Mouse (Mus musculus) hindbrain, embryonic 11.5 days (tissue): ENCODE measurements around the gene Dgkk. TPM values are rescaled to one million over a fixed set of nuclear protein-coding genes. Genes with fewer than 3 reads are reported as not detected.
A peak's percentile ranks its signal among the peaks of the same experiment; 100 is the strongest.
"Not testable (repeated sequence)": the region's sequence is repeated elsewhere in the genome, so short reads cannot be mapped to it uniquely, and the experiment has no call there.

Experiments
- ATAC-seq: fragments of 200-750 bp; cut with Nextera tagmentation; 2 replicates; pipeline ENCODE4 v1.8.0; 2017; ENCODE audit warnings: mild to moderate bottlenecking, moderate TSS enrichment, moderate library complexity; ENCODE audit not compliant: low FRiP score
- DNase-seq: peaks from one replicate; pipeline ENCODE4 v3.0.0-alpha.2; 2015; ENCODE audit warnings: low spot score
- H3K27ac ChIP-seq: fragments of 300-500 bp; sonication (generic); 2 replicates; pipeline ENCODE4 v1.5.1; 2014; ENCODE audit warnings: mild to moderate bottlenecking, low read depth, low read length
- H3K27me3 ChIP-seq: fragments of 300-500 bp; sonication (generic); 2 replicates; pipeline ENCODE4 v1.6.1; 2014; ENCODE audit warnings: mild to moderate bottlenecking, low read length, moderate library complexity, mixed read lengths; ENCODE audit not compliant: control insufficient read depth, insufficient read depth
- H3K36me3 ChIP-seq: fragments of 300-500 bp; sonication (generic); 2 replicates; pipeline ENCODE4 v1.6.1; 2014; ENCODE audit warnings: mild to moderate bottlenecking, low read length, moderate library complexity, mixed read lengths; ENCODE audit not compliant: control insufficient read depth, insufficient read depth
- H3K4me1 ChIP-seq: fragments of 300-500 bp; sonication (generic); replicated peaks from 2 replicates; pipeline ENCODE4 v1.6.1; 2014; ENCODE audit warnings: low read length, mixed read lengths; ENCODE audit not compliant: control insufficient read depth, insufficient read depth
- H3K4me2 ChIP-seq: fragments of 300-500 bp; sonication (generic); replicated peaks from 2 replicates; pipeline ENCODE4 v1.6.1; 2014; ENCODE audit warnings: mild to moderate bottlenecking, low read depth, low read length
- H3K4me3 ChIP-seq: fragments of 300-500 bp; sonication (generic); 2 replicates; pipeline ENCODE4 v1.5.1; 2014; ENCODE audit warnings: low read depth, low read length
- H3K9ac ChIP-seq: fragments of 300-500 bp; sonication (generic); 2 replicates; pipeline ENCODE4 v1.6.1; 2014; ENCODE audit warnings: low read depth, low read length
- H3K9me3 ChIP-seq: fragments of 300-500 bp; sonication (generic); 2 replicates; pipeline ENCODE4 v1.6.1; 2016; ENCODE audit warnings: low read length; ENCODE audit not compliant: control insufficient read depth
- WGBS: fragments of 180-500 bp; shearing (Covaris S2); extraction: QIAGEN DNeasy Blood & Tissue Kit; methylation state at CpG from one replicate; pipeline ENCODE4 v1.1.7; 2014; 5-methylcytosine and 5-hydroxymethylcytosine counted together
- polyA plus RNA-seq: library from polyadenylated mRNA; unstranded; fragments of >200 nt; fragmentation: Nextera tagmentation; extraction: Ambion mirVana; gene quantifications from 2 replicates; pipeline ENCODE4 v1.2.1, GENCODE M21; 2014

Gene Dgkk
- 0.22 and 0.37 TPM in 2 replicates for polyA plus RNA-seq

DNA sequence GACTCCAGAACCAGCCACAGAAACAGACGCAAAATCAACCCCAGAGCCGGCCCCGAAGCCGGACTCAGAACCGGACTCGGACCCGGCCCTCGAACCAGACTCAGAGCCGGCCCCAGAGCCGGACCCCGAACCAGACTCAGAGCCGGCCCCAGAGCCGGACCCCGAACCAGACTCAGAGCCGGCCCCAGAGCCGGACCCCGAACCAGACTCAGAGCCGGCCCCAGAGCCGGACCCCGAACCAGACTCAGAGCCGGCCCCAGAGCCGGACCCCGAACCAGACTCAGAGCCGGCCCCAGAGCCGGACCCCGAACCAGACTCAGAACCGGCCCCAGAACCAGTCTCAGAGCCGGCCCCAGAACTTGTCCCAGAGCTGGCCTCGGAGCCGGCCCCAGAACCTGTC lies at the start of gene Dgkk:
TSS of gene Dgkk (plus strand) at position 301 of the 400 bp plus-strand sequence.
- H3K27ac ChIP-seq, DNase-seq, H3K9me3 ChIP-seq, ATAC-seq, H3K9ac ChIP-seq, H3K27me3 ChIP-seq, H3K4me1 ChIP-seq, H3K36me3 ChIP-seq: not testable (repeated sequence)
- H3K4me3 ChIP-seq: peak within 1 kb of the TSS; percentile 30
- peak within 1 kb of the TSS; percentile 48 for H3K4me2 ChIP-seq
- whole genome bisulfite sequencing: 31% methylated on average over 6 of the region's 30 CpGs

DNA sequence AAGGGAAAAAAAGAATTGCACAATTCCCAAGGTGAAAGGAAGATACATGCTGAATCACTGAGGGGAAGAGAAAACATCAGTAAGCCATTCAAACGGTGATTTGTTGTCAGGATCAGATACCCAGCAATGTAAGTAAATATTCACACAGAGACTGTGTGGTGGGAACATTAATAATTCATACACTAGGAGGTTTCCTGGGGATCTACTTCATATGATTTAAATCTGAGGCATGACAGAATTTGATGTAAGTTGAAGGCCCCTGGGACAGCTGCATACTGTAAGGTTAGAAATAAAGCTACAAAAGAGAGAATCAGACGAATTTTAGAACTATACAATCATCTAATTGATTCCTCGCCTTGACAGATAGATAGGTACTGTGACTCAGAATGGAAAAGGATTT lies 45.1 kb upstream of the Dgkk start:
- no peak overlapping the region for H3K27ac ChIP-seq
- no peaks in the 10 kb centered on the region for H3K36me3 ChIP-seq
- no peaks in the 10 kb centered on the region for H3K9me3 ChIP-seq
- 64% methylated on average over 3 of the region's 3 CpGs for WGBS
- DNase-seq (peak; percentile 1), ATAC-seq (no peak)
- no peak overlapping the region for H3K4me3 ChIP-seq
- H3K9ac ChIP-seq: no peak overlapping the region
- no peak overlapping the region for H3K4me2 ChIP-seq
- H3K4me1 ChIP-seq: no peaks in the 10 kb centered on the region
- H3K27me3 ChIP-seq: no peaks in the 10 kb centered on the region

DNA sequence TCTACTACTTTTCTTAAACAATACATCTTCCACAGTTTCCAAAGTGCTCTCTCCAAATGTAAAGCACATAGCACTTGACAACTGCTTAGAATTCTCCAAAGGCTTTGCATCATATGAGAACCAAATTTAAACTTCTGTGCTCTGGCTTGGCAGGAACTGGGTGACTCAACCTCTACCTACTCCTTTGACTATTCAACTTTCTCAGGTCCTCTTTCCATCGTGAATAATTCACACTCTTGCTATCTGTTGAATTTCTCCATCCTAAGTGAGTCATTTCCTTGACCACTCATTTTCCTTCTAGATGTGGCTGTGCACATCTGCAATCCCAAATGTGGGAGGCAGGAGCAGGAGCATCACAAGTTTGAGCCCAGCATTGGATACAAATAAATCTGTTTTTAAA lies 28.4 kb upstream of the Dgkk start:
- H3K4me3 ChIP-seq: no peak overlapping the region
- no peak overlapping the region for H3K4me2 ChIP-seq
- ATAC-seq (no peak), DNase-seq (no peak)
- no peaks in the 10 kb centered on the region for H3K9me3 ChIP-seq
- 67% methylated on average over 1 of the region's 1 CpGs for WGBS
- no peaks in the 10 kb centered on the region for H3K36me3 ChIP-seq
- no peaks in the 10 kb centered on the region for H3K4me1 ChIP-seq
- H3K27ac ChIP-seq: no peak overlapping the region
- H3K9ac ChIP-seq: no peak overlapping the region
- no peaks in the 10 kb centered on the region for H3K27me3 ChIP-seq

DNA sequence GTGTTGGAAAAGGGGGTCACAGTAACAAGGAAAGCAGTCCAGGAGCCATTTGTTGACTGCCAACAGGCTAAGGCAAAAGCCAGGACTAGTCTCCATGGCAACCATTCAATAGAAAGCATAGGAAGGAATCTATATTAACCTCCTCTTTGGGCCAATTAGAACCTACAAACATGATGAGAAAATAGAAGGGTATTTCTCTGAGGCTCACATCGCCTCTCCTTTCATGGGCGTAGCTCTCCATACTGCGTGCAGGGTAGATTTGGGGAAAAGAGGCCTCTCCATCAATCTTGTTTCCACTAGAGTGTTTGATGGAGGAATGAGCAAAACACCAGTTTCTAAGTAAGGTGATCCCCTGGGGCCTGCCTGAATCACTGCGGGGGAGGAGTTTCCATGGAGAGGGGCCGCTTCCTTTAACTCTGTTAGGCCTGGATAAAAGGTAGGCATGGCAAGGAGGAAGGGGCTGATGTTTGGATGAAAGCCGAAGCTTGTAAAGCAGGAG lies 27.5 kb upstream of the Dgkk start:
- DNase-seq (peak; percentile 4), ATAC-seq (no peak)
- no peaks in the 10 kb centered on the region for H3K4me1 ChIP-seq
- H3K9ac ChIP-seq: no peak overlapping the region
- H3K36me3 ChIP-seq: no peaks in the 10 kb centered on the region
- H3K4me2 ChIP-seq: no peak overlapping the region
- H3K27ac ChIP-seq: no peak overlapping the region
- H3K27me3 ChIP-seq: no peaks in the 10 kb centered on the region
- H3K9me3 ChIP-seq: no peaks in the 10 kb centered on the region
- WGBS: 32% methylated on average over 6 of the region's 6 CpGs
- H3K4me3 ChIP-seq: no peak overlapping the region

DNA sequence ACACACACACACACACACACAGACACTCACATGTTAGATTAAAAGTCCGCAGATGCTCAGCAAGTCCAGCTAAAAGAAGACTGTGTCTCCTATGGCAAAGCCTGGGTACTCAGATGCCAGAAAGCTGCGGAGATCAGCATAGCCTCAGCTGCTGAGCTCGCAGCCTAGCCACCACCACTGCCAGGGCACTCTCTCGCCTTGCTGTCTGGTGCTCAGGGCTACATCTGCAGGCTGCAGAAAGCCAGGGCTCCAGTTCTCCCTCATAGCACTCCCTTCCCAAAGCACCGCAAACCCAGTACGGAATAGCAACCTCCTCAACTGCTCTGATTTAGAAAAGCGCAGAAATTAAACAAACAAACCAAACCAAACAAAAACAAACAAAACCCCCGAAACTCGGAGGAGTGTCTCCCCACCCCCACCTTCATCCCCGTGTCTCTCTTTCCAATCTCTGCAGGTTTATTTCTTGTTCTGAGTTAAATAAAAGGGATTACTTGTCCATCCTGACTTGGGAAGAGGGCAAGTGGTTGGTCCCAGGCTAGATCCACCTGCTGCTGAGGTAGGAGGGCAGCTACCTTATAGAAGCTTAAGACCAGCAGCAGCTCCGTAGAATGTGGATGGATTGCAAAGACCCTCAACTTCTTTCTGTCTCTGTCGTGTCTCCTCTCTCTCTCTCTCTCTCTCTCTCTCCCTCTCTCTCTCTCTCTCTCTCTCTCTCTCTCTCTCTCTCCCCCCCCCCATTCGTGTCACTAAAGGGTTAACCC lies 1.4 kb upstream of the Dgkk start:
- no peak overlapping the region for H3K9ac ChIP-seq
- WGBS: 13% methylated on average over 12 of the region's 13 CpGs
- no peaks in the 10 kb centered on the region for H3K4me1 ChIP-seq
- H3K4me3 ChIP-seq: peak overlapping the region; percentile 30
- no peaks in the 10 kb centered on the region for H3K36me3 ChIP-seq
- H3K9me3 ChIP-seq: no peaks in the 10 kb centered on the region
- H3K27me3 ChIP-seq: peaks cover 10% of the 10 kb centered on the region
- peak overlapping the region; percentile 48 for H3K4me2 ChIP-seq
- H3K27ac ChIP-seq: no peak overlapping the region
- ATAC-seq: no peak
- peak; percentile 9 for DNase-seq

DNA sequence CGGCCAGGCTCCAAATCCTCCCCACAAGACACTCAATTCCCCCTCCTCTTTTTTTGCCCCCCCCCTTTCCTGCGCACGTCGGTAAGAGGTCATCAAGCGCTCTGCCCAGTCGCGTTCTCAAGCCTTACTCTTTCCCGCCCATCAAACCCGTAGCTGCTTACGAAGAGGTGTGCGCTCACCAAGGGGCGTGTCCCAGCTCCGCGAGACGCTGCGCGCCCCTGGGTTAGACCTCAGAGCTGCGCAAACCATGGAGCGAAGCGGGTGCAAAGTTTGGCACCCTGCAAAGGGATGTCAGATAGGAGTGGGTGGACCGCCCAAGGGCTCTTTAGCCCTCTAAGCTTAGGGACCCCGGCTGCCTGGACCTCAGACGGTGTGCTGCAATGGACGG lies 862 bp upstream of the Dgkk start:
- H3K9me3 ChIP-seq: no peaks in the 10 kb centered on the region
- DNase-seq (peak; percentile 60), ATAC-seq (peak; percentile 78)
- H3K4me3 ChIP-seq: peak overlapping the region; percentile 30
- H3K4me1 ChIP-seq: no peaks in the 10 kb centered on the region
- no peak overlapping the region for H3K27ac ChIP-seq
- no peak overlapping the region for H3K9ac ChIP-seq
- no peaks in the 10 kb centered on the region for H3K36me3 ChIP-seq
- H3K27me3 ChIP-seq: peaks cover 10% of the 10 kb centered on the region
- peak overlapping the region; percentile 48 for H3K4me2 ChIP-seq
- WGBS: 13% methylated on average over 17 of the region's 24 CpGs

DNA sequence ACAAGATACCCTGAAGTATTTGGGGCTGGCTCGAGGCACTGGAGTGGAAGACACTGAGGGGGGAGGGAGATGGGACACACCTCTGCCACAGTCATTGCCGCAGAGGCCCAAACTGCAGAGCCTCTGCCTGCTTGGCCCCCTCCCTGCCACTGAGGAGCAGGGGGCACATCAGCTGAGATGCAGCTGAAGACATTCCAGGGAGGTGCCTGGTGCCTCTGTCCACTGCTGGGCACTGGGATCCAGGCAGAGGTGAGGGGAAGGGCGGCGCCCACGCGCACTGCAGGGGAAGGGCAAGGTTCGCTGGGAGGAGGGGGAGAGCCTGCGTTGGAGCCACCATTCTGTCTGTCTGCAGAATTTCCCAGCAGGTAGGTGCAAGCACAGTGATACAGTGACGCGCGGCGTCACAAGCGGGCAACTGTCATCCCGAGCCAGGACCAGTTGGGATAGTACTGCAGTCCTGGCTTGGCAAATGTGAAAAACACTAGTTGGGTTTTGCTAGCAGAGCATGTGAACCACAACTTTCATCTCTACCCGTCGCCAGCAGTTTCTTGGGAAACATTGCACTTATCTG lies 948 bp downstream of the Dgkk start:
- Histone ChIP-seq H3K4me2 (no peak overlapping the region; the same call in 1 of the 2 replicates), H3K4me1 (no peaks in the 10 kb centered on the region), H3K4me3 (no peak overlapping the region)

DNA sequence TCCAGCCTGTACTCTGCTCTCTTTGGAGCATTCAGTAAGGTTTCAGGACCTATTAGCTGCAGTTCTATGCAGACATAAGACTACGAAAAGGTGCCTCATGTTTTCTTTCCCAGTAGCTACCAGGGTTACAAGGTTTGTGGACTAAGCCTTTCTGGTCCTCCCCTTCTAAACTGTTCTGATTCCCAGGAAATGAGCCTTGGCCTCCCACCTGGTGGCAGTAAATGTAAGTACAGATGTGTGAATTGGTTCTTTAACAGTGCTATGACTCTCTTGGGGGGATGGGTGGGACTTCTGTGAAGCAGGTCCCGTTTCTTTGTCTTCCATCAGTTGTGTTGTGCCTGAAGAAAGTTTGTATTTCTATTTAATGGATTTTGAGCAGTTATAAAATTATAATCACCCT lies 53.4 kb downstream of the Dgkk start:
- no peak for ATAC-seq
- WGBS: 63% methylated on average over 2 of the region's 2 CpGs
- H3K9ac ChIP-seq: no peak overlapping the region
- H3K9me3 ChIP-seq: no peaks in the 10 kb centered on the region
- no peak overlapping the region for H3K4me2 ChIP-seq
- H3K27ac ChIP-seq: no peak overlapping the region
- H3K36me3 ChIP-seq: no peaks in the 10 kb centered on the region
- DNase-seq: peak; percentile 1
- no peak overlapping the region for H3K4me3 ChIP-seq
- no peaks in the 10 kb centered on the region for H3K27me3 ChIP-seq
- no peaks in the 10 kb centered on the region for H3K4me1 ChIP-seq

More for the DNA sequence above, 948 bp downstream of the Dgkk start:
- peaks cover 10% of the 10 kb centered on the region for H3K27me3 ChIP-seq
- DNase-seq (no peak), ATAC-seq (no peak)
- no peaks in the 10 kb centered on the region for H3K9me3 ChIP-seq
- no peak overlapping the region for H3K27ac ChIP-seq
- no peak overlapping the region for H3K9ac ChIP-seq
- no peaks in the 10 kb centered on the region for H3K36me3 ChIP-seq
- WGBS: 18% methylated on average over 16 of the region's 16 CpGs

DNA sequence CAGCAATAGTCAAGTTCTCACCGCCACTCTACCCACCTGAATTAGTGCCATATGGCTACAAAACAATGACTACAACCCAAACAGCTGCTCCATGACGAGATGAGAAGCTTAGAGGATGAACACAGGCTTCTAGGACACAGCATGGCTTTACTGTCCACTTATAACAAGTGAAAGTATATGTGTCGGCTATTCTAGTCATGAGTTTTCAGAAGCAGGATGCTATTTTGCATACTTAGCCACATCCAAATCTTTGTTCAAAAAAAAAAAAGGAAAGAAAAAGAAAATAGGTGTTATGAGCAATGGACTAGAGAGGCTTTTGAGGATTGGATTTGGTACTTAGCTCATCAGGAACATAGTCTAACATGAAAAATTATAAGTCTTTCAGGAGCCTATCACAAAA lies 74.4 kb downstream of the Dgkk start:
- WGBS: 76% methylated on average over 3 of the region's 3 CpGs
- DNase-seq (no peak), ATAC-seq (no peak)
- no peak overlapping the region for H3K27ac ChIP-seq
- H3K36me3 ChIP-seq: no peaks in the 10 kb centered on the region
- H3K27me3 ChIP-seq: no peaks in the 10 kb centered on the region
- no peak overlapping the region for H3K4me2 ChIP-seq
- H3K9me3 ChIP-seq: no peaks in the 10 kb centered on the region
- H3K4me1 ChIP-seq: no peaks in the 10 kb centered on the region
- no peak overlapping the region for H3K4me3 ChIP-seq
- H3K9ac ChIP-seq: no peak overlapping the region
